Mouse (Mus musculus): ENCODE results near the gene Soat2. TPM values are rescaled to one million over a fixed set of nuclear protein-coding genes. Genes with fewer than 3 reads are reported as not detected.
A peak's percentile ranks its signal among the peaks of the same experiment; 100 is the strongest.

Soat2 gene
- total RNA-seq, 1 experiment from 2014 or later: 1.3 TPM

DNA sequence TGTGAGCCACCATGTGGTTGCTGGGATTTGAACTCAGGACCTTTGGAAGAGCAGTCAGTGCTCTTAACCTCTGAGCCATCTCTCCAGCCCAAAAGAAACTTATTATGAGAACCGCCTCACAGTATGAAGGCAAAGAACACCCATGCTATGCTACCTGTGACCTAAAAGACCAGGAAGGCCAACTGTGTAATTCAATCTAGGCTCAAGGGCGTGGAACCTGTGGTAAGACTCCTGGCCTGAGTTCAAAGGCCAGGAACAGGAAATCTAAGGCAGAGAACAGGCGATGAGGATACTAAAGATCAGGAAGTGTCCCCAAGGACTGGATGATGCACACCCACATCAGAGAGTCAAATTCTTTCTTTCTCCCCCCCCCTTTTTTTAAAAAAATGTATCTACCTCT, 23.3 kb downstream of the Soat2 start:
- ATAC-seq (replicated peaks in 1 of 2; ENCODE audit: insufficient read depth in 1 of 2, low FRiP score in 2 of 2, low TSS enrichment in 1 of 2, low read depth in 1 of 2, poor library complexity in 2 of 2, severe bottlenecking in 2 of 2): no peak

DNA sequence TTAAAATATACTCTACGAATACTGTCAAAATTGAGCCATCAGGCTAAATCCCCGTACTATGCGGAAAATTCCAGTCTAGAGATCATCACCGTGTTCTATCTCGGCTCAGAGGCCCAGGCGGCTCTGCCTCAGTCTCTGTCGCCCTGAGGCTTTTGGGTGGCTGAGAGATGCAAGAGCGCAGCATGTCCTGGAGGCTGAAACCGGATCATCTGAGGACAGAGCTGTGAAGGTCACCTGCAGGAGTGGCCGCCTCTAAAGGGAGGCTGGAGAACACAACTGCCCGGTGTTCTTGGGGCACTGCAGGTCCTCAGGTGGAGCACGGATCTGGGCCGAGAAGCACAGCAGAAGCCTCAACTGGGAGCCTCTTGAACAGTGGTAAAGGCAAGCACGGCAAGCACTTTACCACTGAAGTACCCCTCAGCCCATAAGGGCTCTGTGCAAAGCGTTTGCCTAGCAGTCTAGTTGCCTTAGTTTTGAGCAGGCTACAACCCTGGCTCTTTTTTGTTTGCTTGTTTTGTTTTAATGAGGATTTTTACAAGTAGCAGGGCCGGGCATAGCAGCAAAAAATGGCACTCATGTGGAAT, 25.5 kb downstream of the Soat2 start:
- ATAC-seq (replicated peaks in 1 of 2; ENCODE audit: insufficient read depth in 1 of 2, low FRiP score in 2 of 2, low TSS enrichment in 1 of 2, low read depth in 1 of 2, poor library complexity in 2 of 2, severe bottlenecking in 2 of 2): no peak

DNA sequence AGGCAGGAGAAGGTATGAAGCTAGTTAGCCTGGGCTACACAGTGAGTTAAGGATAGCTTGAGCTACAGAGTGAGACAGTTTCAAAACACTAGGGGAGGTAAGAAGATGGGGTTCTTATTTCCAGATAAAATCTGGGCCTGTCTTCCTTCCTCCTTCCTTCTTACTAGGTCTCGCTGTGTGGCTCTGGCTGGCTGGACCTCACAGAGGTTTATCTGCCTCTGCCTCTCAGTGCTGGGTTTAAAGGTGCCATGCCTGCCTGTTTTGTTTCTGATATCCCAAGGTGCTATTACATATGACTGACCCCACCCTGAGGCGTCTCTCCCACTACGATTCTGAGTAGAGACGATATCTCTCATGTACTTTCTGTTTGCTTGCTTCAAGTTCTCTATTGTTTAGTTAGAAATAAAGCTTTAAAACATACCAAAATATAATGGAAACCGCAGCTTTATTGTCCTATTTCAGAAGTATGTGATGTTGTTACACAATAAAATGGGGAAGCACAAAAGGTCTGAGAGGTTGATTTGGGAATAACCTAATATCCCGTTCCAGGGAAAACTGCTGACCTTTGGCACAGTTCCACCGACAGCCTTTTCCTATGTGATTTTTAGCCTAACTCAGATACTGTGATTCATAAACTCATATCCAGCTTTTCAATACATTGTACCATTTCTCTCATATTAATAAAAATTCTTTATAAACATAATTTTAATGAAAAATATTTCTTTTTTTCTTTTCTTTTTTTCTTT, 26.4 kb downstream of the Soat2 start:
- no peak for ATAC-seq (replicated peaks in 1 of 2; ENCODE audit: insufficient read depth in 1 of 2, low FRiP score in 2 of 2, low TSS enrichment in 1 of 2, low read depth in 1 of 2, poor library complexity in 2 of 2, severe bottlenecking in 2 of 2)

GRCm38 (mm10) chr15:102177417-102177816, 27.1 kb downstream of the Soat2 start:
- ATAC-seq (replicated peaks in 1 of 2; ENCODE audit: insufficient read depth in 1 of 2, low FRiP score in 2 of 2, low TSS enrichment in 1 of 2, low read depth in 1 of 2, poor library complexity in 2 of 2, severe bottlenecking in 2 of 2): no peak

GRCm38 (mm10) chr15:102178279-102178678, 28.0 kb downstream of the Soat2 start:
- peak; percentile 62 to 71; a peak in 2 of 4 replicates for ATAC-seq (replicated peaks in 1 of 2; ENCODE audit: insufficient read depth in 1 of 2, low FRiP score in 2 of 2, low TSS enrichment in 1 of 2, low read depth in 1 of 2, poor library complexity in 2 of 2, severe bottlenecking in 2 of 2)

GRCm38 (mm10) chr15:102179106-102179505, 28.8 kb downstream of the Soat2 start:
- ATAC-seq (replicated peaks in 1 of 2; ENCODE audit: insufficient read depth in 1 of 2, low FRiP score in 2 of 2, low TSS enrichment in 1 of 2, low read depth in 1 of 2, poor library complexity in 2 of 2, severe bottlenecking in 2 of 2): no peak

GRCm38 (mm10) chr15:102179924-102180323, 29.6 kb downstream of the Soat2 start:
- no peak for ATAC-seq (replicated peaks in 1 of 2; ENCODE audit: insufficient read depth in 1 of 2, low FRiP score in 2 of 2, low TSS enrichment in 1 of 2, low read depth in 1 of 2, poor library complexity in 2 of 2, severe bottlenecking in 2 of 2)

DNA sequence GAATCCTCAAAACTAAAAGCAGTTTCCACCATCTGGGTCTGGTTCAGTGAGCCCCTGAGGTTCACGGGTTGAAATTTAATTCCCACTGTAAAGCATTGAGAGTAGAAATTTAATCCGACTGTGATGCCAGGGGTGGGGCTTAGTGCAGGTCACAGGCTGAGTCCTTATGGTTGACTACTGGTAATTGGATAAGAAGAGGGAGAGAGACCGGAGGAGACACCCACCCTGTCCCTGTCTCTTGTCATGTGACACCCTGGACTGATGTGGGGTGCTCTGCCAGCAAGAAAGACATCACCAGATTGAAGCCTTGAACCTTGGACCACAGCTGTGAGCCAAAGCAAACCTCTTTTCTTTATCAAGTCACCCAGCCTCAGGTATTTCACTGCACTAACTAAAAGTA, 32.8 kb downstream of the Soat2 start:
- no peak for ATAC-seq (replicated peaks in 1 of 2; ENCODE audit: insufficient read depth in 1 of 2, low FRiP score in 2 of 2, low TSS enrichment in 1 of 2, low read depth in 1 of 2, poor library complexity in 2 of 2, severe bottlenecking in 2 of 2)

GRCm38 (mm10) chr15:102186239-102186638, 35.9 kb downstream of the Soat2 start:
- ATAC-seq (replicated peaks in 1 of 2; ENCODE audit: insufficient read depth in 1 of 2, low FRiP score in 2 of 2, low TSS enrichment in 1 of 2, low read depth in 1 of 2, poor library complexity in 2 of 2, severe bottlenecking in 2 of 2): no peak

- no peak for ATAC-seq (replicated peaks in 1 of 2; ENCODE audit: insufficient read depth in 1 of 2, low FRiP score in 2 of 2, low TSS enrichment in 1 of 2, low read depth in 1 of 2, poor library complexity in 2 of 2, severe bottlenecking in 2 of 2)
Observed at GRCm38 (mm10) chr15:102188096-102188495, 37.8 kb downstream of the Soat2 start.

DNA sequence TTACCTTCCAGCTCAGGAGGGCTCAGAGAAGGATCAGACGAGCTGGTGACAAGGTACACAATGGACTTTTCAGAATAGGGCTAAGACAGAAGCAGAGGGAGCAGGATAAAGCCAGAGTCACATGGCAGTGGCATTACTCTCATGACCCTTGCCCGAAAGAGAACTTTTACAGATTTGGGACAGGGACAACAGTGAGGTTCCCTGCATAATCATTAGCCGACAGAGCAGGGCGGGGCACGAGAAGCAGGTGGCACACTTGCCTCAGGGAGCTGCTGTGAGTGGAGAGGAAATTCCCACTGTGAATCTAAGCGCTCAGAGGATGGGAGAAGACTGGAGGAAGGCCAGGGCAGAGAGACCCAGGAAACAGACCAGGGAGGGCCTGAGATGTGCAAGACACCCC, 38.6 kb downstream of the Soat2 start:
- no peak for ATAC-seq (replicated peaks in 1 of 2; ENCODE audit: insufficient read depth in 1 of 2, low FRiP score in 2 of 2, low TSS enrichment in 1 of 2, low read depth in 1 of 2, poor library complexity in 2 of 2, severe bottlenecking in 2 of 2)

DNA sequence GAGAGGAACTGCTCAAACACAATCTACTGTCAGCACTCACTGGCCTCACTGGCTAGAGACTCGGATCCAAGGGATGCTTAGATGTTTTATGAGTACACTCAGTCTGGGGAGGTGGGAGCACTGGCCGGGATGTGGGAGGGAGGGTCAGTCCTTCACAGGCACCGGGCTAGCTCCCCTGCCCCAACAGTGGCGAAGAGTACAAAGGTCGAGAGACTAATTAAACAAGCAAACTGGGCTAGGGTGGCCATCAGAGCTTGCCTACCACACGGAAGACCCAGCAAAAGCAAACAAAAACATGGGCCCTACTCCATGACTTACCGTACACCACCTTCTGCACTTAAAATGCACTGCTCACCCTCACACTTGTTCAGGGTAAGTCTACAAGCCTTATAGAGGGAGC, 41.4 kb downstream of the Soat2 start:
- ATAC-seq (replicated peaks in 1 of 2; ENCODE audit: insufficient read depth in 1 of 2, low FRiP score in 2 of 2, low TSS enrichment in 1 of 2, low read depth in 1 of 2, poor library complexity in 2 of 2, severe bottlenecking in 2 of 2): no peak

DNA sequence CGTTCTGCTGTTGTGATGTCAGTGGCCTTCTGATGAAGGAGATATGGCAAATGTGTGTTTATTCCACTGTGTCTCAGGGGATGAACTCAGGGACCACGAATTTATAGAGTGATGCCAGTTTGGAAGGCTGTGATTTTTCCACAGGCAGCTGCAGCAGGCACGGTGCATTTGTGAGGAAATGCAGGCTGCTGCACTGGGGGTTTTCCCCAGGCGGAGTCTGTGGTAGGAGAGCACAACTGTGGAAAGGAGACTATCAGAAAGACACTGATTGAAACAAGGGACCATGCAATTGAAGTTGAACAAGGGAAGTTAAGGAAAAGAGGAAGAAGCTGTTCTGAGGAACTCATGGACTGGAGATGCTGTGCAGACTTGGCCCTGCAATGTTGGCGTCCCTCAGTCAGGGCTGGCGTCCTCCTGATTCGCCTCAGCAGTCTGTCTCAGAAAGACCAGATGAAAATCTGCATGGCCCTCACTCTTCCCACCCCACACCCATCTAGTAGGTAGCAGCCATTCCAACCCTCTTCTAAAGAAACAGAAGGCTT, 42.0 kb downstream of the Soat2 start:
- no peak for ATAC-seq (replicated peaks in 1 of 2; ENCODE audit: insufficient read depth in 1 of 2, low FRiP score in 2 of 2, low TSS enrichment in 1 of 2, low read depth in 1 of 2, poor library complexity in 2 of 2, severe bottlenecking in 2 of 2)

GRCm38 (mm10) chr15:102192820-102193386, 42.6 kb downstream of the Soat2 start:
- ATAC-seq (replicated peaks in 1 of 2; ENCODE audit: insufficient read depth in 1 of 2, low FRiP score in 2 of 2, low TSS enrichment in 1 of 2, low read depth in 1 of 2, poor library complexity in 2 of 2, severe bottlenecking in 2 of 2): no peak

DNA sequence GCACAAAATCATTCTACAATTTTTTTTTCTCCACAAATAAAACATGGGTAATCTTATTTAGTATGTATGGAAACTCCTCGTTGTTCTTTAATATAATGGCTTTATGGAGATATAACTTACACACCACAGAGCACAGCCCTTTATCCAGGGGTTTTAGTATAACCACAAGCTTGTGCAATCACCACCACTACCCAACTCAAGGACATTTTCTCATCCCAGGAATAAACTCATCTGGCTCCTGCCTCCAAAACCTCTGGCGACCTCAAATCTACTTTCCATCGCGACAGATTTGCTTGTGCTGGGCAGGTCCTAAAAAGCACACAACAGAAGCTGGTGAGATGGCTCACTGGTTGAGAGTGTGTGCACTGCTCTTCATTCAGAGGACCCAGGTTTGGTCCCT, 43.3 kb downstream of the Soat2 start:
- ATAC-seq (replicated peaks in 1 of 2; ENCODE audit: insufficient read depth in 1 of 2, low FRiP score in 2 of 2, low TSS enrichment in 1 of 2, low read depth in 1 of 2, poor library complexity in 2 of 2, severe bottlenecking in 2 of 2): no peak

- peak; percentile 15 to 48; a peak in 2 of 4 replicates for ATAC-seq (replicated peaks in 1 of 2; ENCODE audit: insufficient read depth in 1 of 2, low FRiP score in 2 of 2, low TSS enrichment in 1 of 2, low read depth in 1 of 2, poor library complexity in 2 of 2, severe bottlenecking in 2 of 2)
Observed at GRCm38 (mm10) chr15:102194439-102194838, 44.1 kb downstream of the Soat2 start.

GRCm38 (mm10) chr15:102195373-102195772, 45.0 kb downstream of the Soat2 start:
- ATAC-seq (replicated peaks in 1 of 2; ENCODE audit: insufficient read depth in 1 of 2, low FRiP score in 2 of 2, low TSS enrichment in 1 of 2, low read depth in 1 of 2, poor library complexity in 2 of 2, severe bottlenecking in 2 of 2): no peak

DNA sequence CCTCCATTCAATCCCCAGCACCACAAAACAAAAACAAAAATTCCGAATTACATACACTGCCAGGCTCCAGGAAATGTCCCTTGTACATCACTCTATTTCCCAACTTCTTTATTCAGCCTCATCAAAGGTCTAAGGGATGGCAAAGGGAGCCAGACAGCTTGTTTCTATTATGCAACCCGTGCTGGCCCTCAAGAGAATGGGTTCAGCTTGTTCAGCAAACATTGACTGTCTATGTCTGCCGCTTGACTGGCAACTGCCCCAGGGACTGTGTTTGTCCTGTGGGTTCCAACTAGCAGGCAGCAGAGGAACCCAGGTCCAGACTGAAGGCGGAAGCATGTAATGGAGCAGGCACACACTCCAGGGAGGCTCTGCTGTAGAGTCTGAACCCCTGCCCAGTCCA, 48.5 kb downstream of the Soat2 start:
- ATAC-seq (replicated peaks in 1 of 2; ENCODE audit: insufficient read depth in 1 of 2, low FRiP score in 2 of 2, low TSS enrichment in 1 of 2, low read depth in 1 of 2, poor library complexity in 2 of 2, severe bottlenecking in 2 of 2): no peak
